Mouse (Mus musculus) kidney, adult 2 months (tissue): ENCODE results near the gene Gm28043. TPM values are rescaled to one million over a fixed set of nuclear protein-coding genes. Genes with fewer than 3 reads are reported as not detected.

Experiments
- DNase-seq: peaks from one replicate; pipeline ENCODE4 v3.0.0; 2021
- H3K27ac ChIP-seq: fragments of 200-500 bp; 2 replicates; pipeline ENCODE4 v1.5.1; 2012; ENCODE audit warnings: low read depth, low read length, control low read depth, inconsistent platforms; ENCODE audit not compliant: insufficient read depth
- H3K27me3 ChIP-seq: fragments of 200-500 bp; replicated peaks from 2 replicates; pipeline ENCODE4 v1.6.1; 2012; ENCODE audit warnings: mild to moderate bottlenecking, moderate library complexity, low read length, inconsistent platforms; ENCODE audit not compliant: control insufficient read depth, insufficient read depth
- H3K36me3 ChIP-seq: fragments of 200-500 bp; 2 replicates; pipeline ENCODE4 v1.6.1; 2012; ENCODE audit warnings: mild to moderate bottlenecking, moderate library complexity, low read length, inconsistent platforms; ENCODE audit not compliant: control insufficient read depth, insufficient read depth
- H3K4me1 ChIP-seq: fragments of 200-500 bp; 2 replicates; pipeline ENCODE4 v1.6.1; 2011; ENCODE audit warnings: low read length; ENCODE audit not compliant: control insufficient read depth, insufficient read depth
- H3K4me3 ChIP-seq: fragments of 200-500 bp; 2 replicates; pipeline ENCODE4 v1.5.1; 2011; ENCODE audit warnings: mild to moderate bottlenecking, low read depth, low read length, control low read depth; ENCODE audit not compliant: insufficient read depth
- CTCF ChIP-seq: fragments of 200-500 bp; conservative IDR thresholded peaks from 2 replicates; pipeline ENCODE4 v1.5.1; 2011; ENCODE audit warnings: low read depth, mild to moderate bottlenecking, control low read depth, low read length, moderate library complexity, mixed read lengths; ENCODE audit not compliant: insufficient read depth, insufficient read length
- POLR2A ChIP-seq: fragments of 200-500 bp; IDR thresholded peaks from one replicate; pipeline ENCODE4 v1.6.1; 2011; ENCODE audit warnings: low read depth, low read length, control low read depth
- WGBS: fragments of 180-500 bp; shearing (Covaris S2); methylation state at CpG from one replicate; pipeline ENCODE4 v1.1.7; 2018; 5-methylcytosine and 5-hydroxymethylcytosine counted together
- polyA plus RNA-seq: library from polyadenylated mRNA; depleted of rRNA; stranded (reverse); fragments of >200 nt; gene quantifications from 2 replicates; pipeline ENCODE4 v1.2.3, GENCODE M21; 2012

Gm28043 gene
- polyA plus RNA-seq, 1 experiment, result 0.63 TPM

DNA sequence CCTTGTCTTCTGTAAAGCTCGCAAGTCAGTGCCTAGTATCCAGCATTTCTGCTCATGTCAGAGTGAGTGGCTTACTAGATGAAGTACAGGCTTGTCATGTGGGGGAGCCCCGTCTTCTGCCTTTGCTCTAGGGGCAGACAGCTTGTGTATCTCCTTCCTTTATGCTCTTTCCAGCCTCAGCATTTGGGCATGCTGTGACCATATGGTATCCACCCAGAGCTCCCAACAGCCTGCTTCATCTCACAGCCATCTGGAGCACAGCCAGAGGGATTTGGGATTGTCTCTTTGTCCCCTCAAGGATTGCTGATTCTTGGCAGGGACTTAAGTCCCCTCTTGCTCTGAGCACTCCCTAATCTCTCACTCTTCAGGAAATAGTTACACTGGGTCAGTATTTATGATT, 65.5 kb downstream of the Gm28043 start:
- DNase-seq, result peak; percentile 60
- WGBS, result 71% methylated on average over 2 of the region's 2 CpGs
- no peaks in the 10 kb centered on the region for H3K27me3 ChIP-seq
- TF ChIP-seq CTCF, result no peak
- no peaks in the 10 kb centered on the region for H3K4me1 ChIP-seq
- no peak overlapping the region for H3K27ac ChIP-seq
- no peak overlapping the region for H3K4me3 ChIP-seq
- peaks cover 4% of the 10 kb centered on the region for H3K36me3 ChIP-seq

- TF ChIP-seq POLR2A (no peak), CTCF (no peak)
- Histone ChIP-seq H3K4me1 (no peaks in the 10 kb centered on the region), H3K36me3 (peaks cover 4% of the 10 kb centered on the region), H3K4me3 (no peak overlapping the region), H3K27me3 (no peaks in the 10 kb centered on the region), H3K27ac (no peak overlapping the region)
- no peak for DNase-seq
- 81% methylated on average over 2 of the region's 2 CpGs for whole genome bisulfite sequencing
Observed at GRCm38 (mm10) chr17:29680921-29681320, 66.2 kb downstream of the Gm28043 start.

GRCm38 (mm10) chr17:29681669-29682068, 67.0 kb downstream of the Gm28043 start:
- peaks cover 7% of the 10 kb centered on the region for H3K36me3 ChIP-seq
- 98% methylated on average over 9 of the region's 9 CpGs for WGBS

GRCm38 (mm10) chr17:29682261-29682660, 67.6 kb downstream of the Gm28043 start:
- no peaks in the 10 kb centered on the region for H3K27me3 ChIP-seq
- H3K4me1 ChIP-seq, result no peaks in the 10 kb centered on the region; the same call in 1 of the 2 replicates
- no peak overlapping the region for H3K4me3 ChIP-seq
- TF ChIP-seq CTCF (no peak), POLR2A (no peak)
- no peak overlapping the region for H3K27ac ChIP-seq
- 84% methylated on average over 7 of the region's 7 CpGs for WGBS
- no peak for DNase-seq
- H3K36me3 ChIP-seq, result peaks cover 7% of the 10 kb centered on the region

More at GRCm38 (mm10) chr17:29681669-29682068, 67.0 kb downstream of the Gm28043 start:
- DNase-seq, result no peak
- Histone ChIP-seq H3K27ac (no peak overlapping the region), H3K4me3 (no peak overlapping the region), H3K4me1 (no peaks in the 10 kb centered on the region; the same call in 1 of the 2 replicates), H3K27me3 (no peaks in the 10 kb centered on the region)
- TF ChIP-seq CTCF, result no peak
- no peak for TF ChIP-seq POLR2A

DNA sequence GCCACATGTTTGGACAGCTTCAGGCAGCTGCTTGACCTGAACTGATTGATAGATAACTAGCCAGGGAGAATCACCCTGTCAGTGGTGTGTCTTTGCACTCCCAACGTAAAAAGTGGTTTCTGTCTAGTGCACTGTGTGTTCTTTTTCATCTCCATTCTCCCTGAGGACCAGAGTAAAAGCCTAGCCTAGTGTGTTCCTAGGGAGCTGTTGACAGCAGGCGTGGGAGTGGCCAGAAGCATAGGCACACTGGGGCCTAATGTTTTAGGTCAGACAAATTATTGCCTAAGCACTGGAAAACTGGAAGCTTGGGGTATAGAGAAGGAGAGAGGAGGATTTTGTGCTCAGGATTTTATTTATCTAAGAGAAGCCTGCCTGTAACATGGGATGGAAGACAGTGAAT, 68.5 kb downstream of the Gm28043 start:
- Histone ChIP-seq H3K27me3 (no peaks in the 10 kb centered on the region), H3K4me3 (no peak overlapping the region), H3K36me3 (peaks cover 7% of the 10 kb centered on the region), H3K4me1 (no peaks in the 10 kb centered on the region; the same call in 1 of the 2 replicates), H3K27ac (no peak overlapping the region)
- 75% methylated on average over 2 of the region's 2 CpGs for WGBS
- TF ChIP-seq POLR2A (no peak), CTCF (no peak)
- DNase-seq, result no peak

- 91% methylated on average over 4 of the region's 4 CpGs for WGBS
- Histone ChIP-seq H3K36me3 (peaks cover 7% of the 10 kb centered on the region), H3K27me3 (no peaks in the 10 kb centered on the region), H3K27ac (no peak overlapping the region), H3K4me3 (no peak overlapping the region), H3K4me1 (no peaks in the 10 kb centered on the region; the same call in 1 of the 2 replicates)
- no peak for TF ChIP-seq CTCF
- no peak for TF ChIP-seq POLR2A
- DNase-seq, result no peak
Observed at GRCm38 (mm10) chr17:29684275-29684674, 69.6 kb downstream of the Gm28043 start.

DNA sequence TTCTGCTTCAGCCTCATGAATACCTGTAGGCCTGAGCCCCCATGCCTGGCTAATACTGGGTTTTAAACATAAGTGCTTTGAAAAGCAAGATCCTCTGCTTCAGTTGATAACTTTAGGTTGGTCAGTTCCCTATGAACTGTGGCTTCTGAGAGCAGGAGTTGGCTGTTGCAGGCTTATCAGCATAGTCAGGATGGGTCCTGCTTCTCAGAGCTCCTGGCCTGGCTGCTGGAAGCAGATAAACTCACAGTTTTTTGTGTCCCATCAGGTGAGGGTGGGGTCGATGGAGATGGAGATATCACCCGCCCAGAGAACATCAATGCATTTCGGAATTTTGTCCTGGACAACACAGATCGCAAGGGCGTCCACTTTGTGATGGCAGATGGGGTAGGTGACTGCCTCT, 72.1 kb downstream of the Gm28043 start:
- TF ChIP-seq CTCF (no peak), POLR2A (no peak)
- H3K36me3 ChIP-seq, result peaks cover 5% of the 10 kb centered on the region
- no peak overlapping the region for H3K4me3 ChIP-seq
- H3K27me3 ChIP-seq, result no peaks in the 10 kb centered on the region
- DNase-seq, result no peak
- H3K27ac ChIP-seq, result no peak overlapping the region
- WGBS, result 97% methylated on average over 5 of the region's 5 CpGs
- H3K4me1 ChIP-seq, result no peaks in the 10 kb centered on the region; the same call in 1 of the 2 replicates
